Mouse (Mus musculus) retina, postnatal 1 day (tissue): ENCODE data around the gene Jak3.

Experiments used
- DNase-seq: peaks from one replicate; pipeline ENCODE4 v3.0.0-alpha.2; 2012

Jak3 gene

GRCm38 (mm10) chr8:71665331-71666130, 10.6 kb upstream of the Jak3 start:
- DNase-seq, result peak; percentile 86

GRCm38 (mm10) chr8:71666855-71667254, 9.2 kb upstream of the Jak3 start:
- DNase-seq, result no peak

- DNase-seq, result no peak
Observed at GRCm38 (mm10) chr8:71667256-71667655, 8.8 kb upstream of the Jak3 start.

- peak; percentile 56 for DNase-seq
Observed at GRCm38 (mm10) chr8:71668220-71668975, 7.7 kb upstream of the Jak3 start.

GRCm38 (mm10) chr8:71670198-71670597, 5.9 kb upstream of the Jak3 start:
- DNase-seq, result no peak

- DNase-seq, result peak; percentile 90
Observed at GRCm38 (mm10) chr8:71670621-71671548, 5.2 kb upstream of the Jak3 start.

- DNase-seq, result peak; percentile 91
Observed at GRCm38 (mm10) chr8:71671549-71671965, 4.5 kb upstream of the Jak3 start, which contains the start of gene Unc13a. Gene Unc13a (minus strand): TSS chr8:71671757.

GRCm38 (mm10) chr8:71672168-71672735, 3.8 kb upstream of the Jak3 start:
- no peak for DNase-seq

GRCm38 (mm10) chr8:71674071-71674470, 2.0 kb upstream of the Jak3 start:
- DNase-seq, result no peak

GRCm38 (mm10) chr8:71675456-71676019, 558 bp upstream of the Jak3 start:
- no peak for DNase-seq

GRCm38 (mm10) chr8:71676803-71677202, 707 bp downstream of the Jak3 start:
- no peak for DNase-seq

- no peak for DNase-seq
Observed at GRCm38 (mm10) chr8:71677555-71677954, 1.5 kb downstream of the Jak3 start.

GRCm38 (mm10) chr8:71678216-71678615, 2.1 kb downstream of the Jak3 start:
- no peak for DNase-seq

GRCm38 (mm10) chr8:71679116-71679515, 3.0 kb downstream of the Jak3 start:
- DNase-seq, result no peak

- DNase-seq, result no peak
Observed at GRCm38 (mm10) chr8:71679550-71680168, 3.6 kb downstream of the Jak3 start.

- peak; percentile 43 for DNase-seq
Observed at GRCm38 (mm10) chr8:71680471-71680870, 4.4 kb downstream of the Jak3 start.

- DNase-seq, result no peak
Observed at GRCm38 (mm10) chr8:71681369-71681915, 5.3 kb downstream of the Jak3 start.

GRCm38 (mm10) chr8:71682832-71683231, 6.7 kb downstream of the Jak3 start:
- no peak for DNase-seq

- no peak for DNase-seq
Observed at GRCm38 (mm10) chr8:71684701-71685100, 8.6 kb downstream of the Jak3 start.

- DNase-seq, result peak; percentile 43
Observed at GRCm38 (mm10) chr8:71685573-71685972, 9.5 kb downstream of the Jak3 start.

- peak; percentile 71 for DNase-seq
Observed at GRCm38 (mm10) chr8:71686143-71686734, 10.1 kb downstream of the Jak3 start.
